Mouse (Mus musculus) liver, adult 2 months (tissue): ENCODE data around the gene Brpf1. TPM values are rescaled to one million over a fixed set of nuclear protein-coding genes. Genes with fewer than 3 reads are reported as not detected.

Experiments used
- DNase-seq: peaks from one replicate; pipeline ENCODE4 v3.0.0-alpha.2; 2011; ENCODE audit warnings: low read depth, low spot score; ENCODE audit errors: extremely low read depth
- H3K27ac ChIP-seq: fragments of 200-500 bp; replicated peaks from 2 replicates; pipeline ENCODE4 v1.5.1; 2012; ENCODE audit warnings: low read depth, mild to moderate bottlenecking, control low read depth, inconsistent platforms, low read length; ENCODE audit not compliant: insufficient read depth
- H3K27me3 ChIP-seq: fragments of 200-500 bp; 2 replicates; pipeline ENCODE4 v1.6.1; 2012; ENCODE audit warnings: mild to moderate bottlenecking, moderate library complexity, low read length, inconsistent platforms; ENCODE audit not compliant: control insufficient read depth, insufficient read depth
- H3K36me3 ChIP-seq: fragments of 200-500 bp; 2 replicates; pipeline ENCODE4 v1.6.1; 2012; ENCODE audit warnings: low read length, inconsistent platforms; ENCODE audit not compliant: control insufficient read depth, insufficient read depth
- H3K4me1 ChIP-seq: fragments of 200-500 bp; 2 replicates; pipeline ENCODE4 v1.6.1; 2011; ENCODE audit warnings: low read length; ENCODE audit not compliant: control insufficient read depth, insufficient read depth
- H3K4me3 ChIP-seq: fragments of 200-500 bp; 2 replicates; pipeline ENCODE4 v1.5.1; 2011; ENCODE audit warnings: low read depth, mild to moderate bottlenecking, control low read depth, low read length, moderate library complexity; ENCODE audit not compliant: insufficient read depth
- H3K79me2 ChIP-seq: fragments of 200-500 bp; 2 replicates; pipeline ENCODE4 v1.6.1; 2012; ENCODE audit warnings: inconsistent platforms, mild to moderate bottlenecking, low read length, moderate library complexity; ENCODE audit not compliant: control insufficient read depth, insufficient read depth
- H3K9ac ChIP-seq: fragments of 200-500 bp; 2 replicates; pipeline ENCODE4 v1.6.1; 2012; ENCODE audit warnings: low read depth, mild to moderate bottlenecking, control low read depth, inconsistent platforms, low read length
- CTCF ChIP-seq: fragments of 200-500 bp; IDR thresholded peaks from 2 replicates; pipeline ENCODE4 v1.5.1; 2011; ENCODE audit warnings: low read depth, low read length, control low read depth
- POLR2A ChIP-seq: fragments of 200-500 bp; IDR thresholded peaks from 2 replicates; pipeline ENCODE4 v1.6.1; 2011; ENCODE audit warnings: low read length, control low read depth; ENCODE audit not compliant: insufficient read depth; ENCODE audit errors: extremely low read depth
- WGBS: fragments of 180-500 bp; shearing (Covaris S2); methylation state at CpG from one replicate; pipeline ENCODE4 v1.1.7; 2018; 5-methylcytosine and 5-hydroxymethylcytosine counted together
- polyA plus RNA-seq: library from polyadenylated mRNA; depleted of rRNA; stranded (reverse); fragments of >200 nt; gene quantifications from 2 replicates; pipeline ENCODE4 v1.2.3, GENCODE M21; 2012
- total RNA-seq: library from RNA; depleted of rRNA; stranded (reverse); fragments of >200 nt; gene quantifications from 2 replicates; pipeline ENCODE4 v1.2.3, GENCODE M21; 2014

Brpf1 gene
- total and polyA plus RNA-seq, 2 experiments, result 5.4 to 10.2 TPM

- TF ChIP-seq POLR2A (no peak), CTCF (no peak)
- Histone ChIP-seq H3K27me3 (no peaks in the 10 kb centered on the region), H3K36me3 (no peaks in the 10 kb centered on the region), H3K27ac (no peak overlapping the region), H3K9ac (no peak overlapping the region), H3K4me3 (no peak overlapping the region), H3K4me1 (no peaks in the 10 kb centered on the region), H3K79me2 (no peaks in the 10 kb centered on the region)
- 62% methylated on average over 4 of the region's 4 CpGs for WGBS
- no peak for DNase-seq
Observed at GRCm38 (mm10) chr6:113296639-113297038, 10.3 kb upstream of the Brpf1 start.

- no peaks in the 10 kb centered on the region for H3K27me3 ChIP-seq
- H3K4me1 ChIP-seq, result no peaks in the 10 kb centered on the region
- WGBS, result 85% methylated on average over 5 of the region's 5 CpGs
- no peaks in the 10 kb centered on the region for H3K79me2 ChIP-seq
- no peak overlapping the region for H3K9ac ChIP-seq
- no peak overlapping the region for H3K4me3 ChIP-seq
- DNase-seq, result no peak
- H3K36me3 ChIP-seq, result no peaks in the 10 kb centered on the region
- no peak overlapping the region for H3K27ac ChIP-seq
- no peak for TF ChIP-seq CTCF
- no peak for TF ChIP-seq POLR2A
Observed at GRCm38 (mm10) chr6:113301350-113301749, 5.6 kb upstream of the Brpf1 start.

DNA sequence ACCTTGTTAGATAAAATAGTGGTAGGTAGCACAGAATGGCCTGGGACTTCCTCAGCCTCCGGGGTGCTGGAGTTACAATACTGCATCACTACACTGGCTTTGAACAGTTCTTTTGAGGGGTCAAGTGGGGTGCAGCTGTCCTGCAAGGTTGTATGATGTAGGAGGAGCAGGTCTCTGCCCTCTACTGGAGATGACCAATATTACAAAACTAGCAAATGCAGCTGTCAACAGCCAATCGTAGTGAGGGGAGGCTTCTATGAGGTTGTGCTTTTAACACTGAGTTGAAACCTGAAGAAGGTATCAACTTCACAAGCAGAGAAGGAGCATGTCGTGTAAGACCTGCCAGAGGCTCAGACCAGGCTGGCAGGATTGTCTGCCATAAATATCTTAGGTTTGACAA is 4.7 kb upstream of the Brpf1 start:
- H3K4me1 ChIP-seq, result no peaks in the 10 kb centered on the region
- WGBS, result 21% methylated on average over 3 of the region's 3 CpGs
- peak; percentile 45 for DNase-seq

DNA sequence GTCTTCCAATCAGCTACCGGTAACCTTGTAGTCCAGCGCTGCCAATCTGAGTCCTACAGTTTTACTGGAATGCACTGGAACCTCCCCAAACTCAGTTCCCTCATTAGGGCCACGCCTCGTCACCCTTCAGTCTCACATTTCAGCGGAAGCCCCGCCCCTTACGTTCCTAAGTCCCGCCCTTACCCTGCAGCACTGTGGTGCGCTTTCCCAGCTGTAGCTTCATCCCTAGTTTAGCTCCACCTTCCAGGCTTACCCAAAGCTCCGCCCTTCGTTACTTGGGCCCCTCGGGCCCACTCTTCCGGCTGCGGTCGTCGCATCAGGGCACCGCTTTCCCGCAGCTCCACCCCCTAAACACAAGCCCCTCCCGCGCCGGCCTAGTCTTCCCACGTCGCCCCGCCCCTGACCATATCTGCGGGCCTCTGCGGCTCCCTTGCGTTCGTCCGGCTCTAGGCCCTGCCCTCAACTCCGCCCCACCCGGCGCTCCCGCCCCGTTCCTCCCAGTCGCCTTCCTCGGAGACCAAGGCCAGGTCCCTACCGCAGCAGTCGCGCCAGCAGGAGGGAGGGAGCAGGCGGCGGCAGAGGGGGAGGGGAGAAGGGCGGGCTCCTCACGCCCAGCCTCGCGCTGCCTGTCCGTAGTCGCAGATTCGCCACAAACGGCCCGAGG is 483 bp upstream of the Brpf1 start:
- H3K79me2 ChIP-seq, result peaks cover 32% of the 10 kb centered on the region

More for the DNA sequence above, 4.7 kb upstream of the Brpf1 start:
- Histone ChIP-seq H3K27me3 (no peaks in the 10 kb centered on the region), H3K4me3 (no peak overlapping the region), H3K79me2 (0 out of 2 replicates have a peak, but pooled peaks cover 3% of the 10 kb centered on the region), H3K9ac (no peak overlapping the region), H3K27ac (no peak overlapping the region), H3K36me3 (no peaks in the 10 kb centered on the region)
- TF ChIP-seq POLR2A (no peak), CTCF (peak; percentile 50)

GRCm38 (mm10) chr6:113307481-113308121 is 664 bp downstream of the Brpf1 start:
- peaks cover 7% of the 10 kb centered on the region for H3K4me1 ChIP-seq
- H3K36me3 ChIP-seq, result peaks cover 8% of the 10 kb centered on the region
- peaks cover 32% of the 10 kb centered on the region for H3K79me2 ChIP-seq
- peak overlapping the region; percentile 96 for H3K9ac ChIP-seq
- TF ChIP-seq POLR2A, result no peak
- no peak for TF ChIP-seq CTCF
- peak; percentile 43 for DNase-seq
- peak overlapping the region; percentile 97 for H3K4me3 ChIP-seq
- H3K27me3 ChIP-seq, result no peaks in the 10 kb centered on the region
- WGBS, result 1% methylated on average over 33 of the region's 34 CpGs
- H3K27ac ChIP-seq, result peak overlapping the region; percentile 100

More for the DNA sequence above, 483 bp upstream of the Brpf1 start:
- Histone ChIP-seq H3K4me1 (peaks cover 7% of the 10 kb centered on the region), H3K27me3 (no peaks in the 10 kb centered on the region), H3K9ac (peak overlapping the region; percentile 96), H3K4me3 (peak overlapping the region; percentile 97), H3K27ac (peak overlapping the region; percentile 100), H3K36me3 (peaks cover 5% of the 10 kb centered on the region)
- DNase-seq, result peak; percentile 99
- under 1% methylated on average over 50 of the region's 50 CpGs for WGBS
- TF ChIP-seq POLR2A (peak; percentile 69), CTCF (no peak)

GRCm38 (mm10) chr6:113308141-113308540 is 1.2 kb downstream of the Brpf1 start:
- Histone ChIP-seq H3K79me2 (peaks cover 32% of the 10 kb centered on the region), H3K27ac (peak overlapping the region; percentile 100), H3K4me3 (peak overlapping the region; percentile 97), H3K4me1 (peaks cover 7% of the 10 kb centered on the region), H3K36me3 (peaks cover 11% of the 10 kb centered on the region), H3K27me3 (no peaks in the 10 kb centered on the region), H3K9ac (peak overlapping the region; percentile 96)
- DNase-seq, result peak; percentile 60
- TF ChIP-seq POLR2A, result no peak
- TF ChIP-seq CTCF, result peak; percentile 52; the same call in 1 of the 2 replicates
- WGBS, result 3% methylated on average over 5 of the region's 5 CpGs
